Mouse (Mus musculus): ENCODE results near the gene Adam1a. TPM values are rescaled to one million over a fixed set of nuclear protein-coding genes. Genes with fewer than 3 reads are reported as not detected.
"Not testable (repeated sequence)": the region's sequence is repeated elsewhere in the genome, so short reads cannot be mapped to it uniquely, and the experiment has no call there.

Gene Adam1a
- polyA plus RNA-seq, 1 experiment, result 0.77 TPM

GRCm38 (mm10) chr5:121519758-121520157, 25.5 kb downstream of the Adam1a start:
- peaks cover 22% of the 10 kb centered on the region for H3K36me3 ChIP-seq (ENCODE audit: control insufficient read depth, insufficient read depth)
- not testable (repeated sequence) for H3K4me2 ChIP-seq (ENCODE audit: low read depth); H3K4me3 ChIP-seq; H3K27me3 ChIP-seq (ENCODE audit: control insufficient read depth, insufficient read depth, insufficient read length); H3K79me2 ChIP-seq (ENCODE audit: control insufficient read depth, insufficient read depth); H3ac ChIP-seq (ENCODE audit: control insufficient read depth, insufficient read length)
- TF ChIP-seq POLR2AphosphoS2 (IDR thresholded peaks at IDR 0.05; ENCODE audit: insufficient read length, low read depth), result peak; percentile 47

GRCm38 (mm10) chr5:121518983-121519382, 26.3 kb downstream of the Adam1a start:
- H3K4me2 ChIP-seq (ENCODE audit: low read depth), result no peak overlapping the region
- H3K79me2 ChIP-seq (ENCODE audit: control insufficient read depth, insufficient read depth), result no peaks in the 10 kb centered on the region
- TF ChIP-seq USF1 (IDR thresholded peaks at IDR 0.05; ENCODE audit: low read depth) (no peak), SRF (IDR thresholded peaks at IDR 0.05; ENCODE audit: control insufficient read depth, insufficient read length, low read depth) (no peak), REST (IDR thresholded peaks at IDR 0.05; ENCODE audit: insufficient read depth, insufficient read length) (no peak), TCF12 (IDR thresholded peaks at IDR 0.05; ENCODE audit: insufficient read depth, poor library complexity, severe bottlenecking) (no peak), E2F4 (IDR thresholded peaks at IDR 0.05; ENCODE audit: insufficient read depth) (no peak), CEBPB (IDR thresholded peaks at IDR 0.05; ENCODE audit: insufficient read depth, poor library complexity, severe bottlenecking) (no peak), TCF3 (IDR thresholded peaks at IDR 0.05; ENCODE audit: insufficient read length, low read depth) (no peak)
- H3ac ChIP-seq (ENCODE audit: control insufficient read depth, insufficient read length), result no peak overlapping the region
- H3K27me3 ChIP-seq (ENCODE audit: control insufficient read depth, insufficient read depth, insufficient read length), result no peaks in the 10 kb centered on the region
- no peak overlapping the region for H3K4me3 ChIP-seq
- H3K36me3 ChIP-seq (ENCODE audit: control insufficient read depth, insufficient read depth), result peaks cover 22% of the 10 kb centered on the region

GRCm38 (mm10) chr5:121510009-121510408, 35.3 kb downstream of the Adam1a start:
- Histone ChIP-seq H3K79me2 (ENCODE audit: control insufficient read depth, insufficient read depth) (no peaks in the 10 kb centered on the region), H3K4me3 (no peak overlapping the region), H3K36me3 (ENCODE audit: control insufficient read depth, insufficient read depth) (no peaks in the 10 kb centered on the region), H3K4me2 (ENCODE audit: low read depth) (no peak overlapping the region), H3ac (ENCODE audit: control insufficient read depth, insufficient read length) (no peak overlapping the region), H3K27me3 (ENCODE audit: control insufficient read depth, insufficient read depth, insufficient read length) (no peaks in the 10 kb centered on the region)
- TF ChIP-seq SRF (IDR thresholded peaks at IDR 0.05; ENCODE audit: control insufficient read depth, insufficient read length, low read depth) (no peak), MAX (IDR thresholded peaks at IDR 0.05; ENCODE audit: low read depth) (no peak), USF1 (IDR thresholded peaks at IDR 0.05; ENCODE audit: low read depth) (no peak)

GRCm38 (mm10) chr5:121506846-121507245, 38.4 kb downstream of the Adam1a start:
- Histone ChIP-seq H3ac (ENCODE audit: control insufficient read depth, insufficient read length) (no peak overlapping the region), H3K36me3 (ENCODE audit: control insufficient read depth, insufficient read depth) (no peaks in the 10 kb centered on the region), H3K79me2 (ENCODE audit: control insufficient read depth, insufficient read depth) (no peaks in the 10 kb centered on the region), H3K4me3 (no peak overlapping the region), H3K4me2 (ENCODE audit: low read depth) (no peak overlapping the region), H3K27me3 (ENCODE audit: control insufficient read depth, insufficient read depth, insufficient read length) (peaks cover 10% of the 10 kb centered on the region)
- no peak for TF ChIP-seq POLR2AphosphoS2 (IDR thresholded peaks at IDR 0.05; ENCODE audit: insufficient read length, low read depth)
- no peak for TF ChIP-seq E2F4 (IDR thresholded peaks at IDR 0.05; ENCODE audit: insufficient read depth)
- no peak for TF ChIP-seq MAX (IDR thresholded peaks at IDR 0.05; ENCODE audit: low read depth)
- no peak for TF ChIP-seq MYOG (IDR thresholded peaks at IDR 0.05; ENCODE audit: control insufficient read depth in 1 of 3, insufficient read depth in 1 of 3, insufficient read length in 2 of 3, low read depth in 2 of 3)
- TF ChIP-seq USF1 (IDR thresholded peaks at IDR 0.05; ENCODE audit: low read depth), result no peak
- no peak for TF ChIP-seq POLR2A (IDR thresholded peaks at IDR 0.05; ENCODE audit: insufficient read length, low read depth)
- no peak for TF ChIP-seq CEBPB (IDR thresholded peaks at IDR 0.05; ENCODE audit: insufficient read depth, poor library complexity, severe bottlenecking)
- TF ChIP-seq TCF12 (IDR thresholded peaks at IDR 0.05; ENCODE audit: insufficient read depth, poor library complexity, severe bottlenecking), result no peak
- no peak for TF ChIP-seq TCF3 (IDR thresholded peaks at IDR 0.05; ENCODE audit: insufficient read length, low read depth)
- no peak for TF ChIP-seq REST (IDR thresholded peaks at IDR 0.05; ENCODE audit: insufficient read depth, insufficient read length)
- no peak for TF ChIP-seq SRF (IDR thresholded peaks at IDR 0.05; ENCODE audit: control insufficient read depth, insufficient read length, low read depth)
- TF ChIP-seq MYOD1 (IDR thresholded peaks at IDR 0.05; ENCODE audit: control insufficient read depth in 1 of 3, insufficient read length in 2 of 3, low read depth in 2 of 3), result no peak

- H3K36me3 ChIP-seq (ENCODE audit: control insufficient read depth, insufficient read depth), result no peaks in the 10 kb centered on the region
- H3ac ChIP-seq (ENCODE audit: control insufficient read depth, insufficient read length), result no peak within 1 kb of the TSS
- no peak within 1 kb of the TSS for H3K4me3 ChIP-seq
- no peaks in the 10 kb centered on the region for H3K79me2 ChIP-seq (ENCODE audit: control insufficient read depth, insufficient read depth)
- no peak within 1 kb of the TSS for H3K4me2 ChIP-seq (ENCODE audit: low read depth)
- TF ChIP-seq REST (IDR thresholded peaks at IDR 0.05; ENCODE audit: insufficient read depth, insufficient read length) (no peak), TCF12 (IDR thresholded peaks at IDR 0.05; ENCODE audit: insufficient read depth, poor library complexity, severe bottlenecking) (no peak)
- H3K27me3 ChIP-seq (ENCODE audit: control insufficient read depth, insufficient read depth, insufficient read length), result peaks cover 23% of the 10 kb centered on the region
Observed at GRCm38 (mm10) chr5:121503231-121503630, 42.1 kb downstream of the Adam1a start, which contains the start of gene Adam1b. TSS of gene Adam1b (minus strand) at chr5:121503435.

GRCm38 (mm10) chr5:121501424-121501996, 43.8 kb downstream of the Adam1a start:
- not testable (repeated sequence) for H3K4me3 ChIP-seq; H3ac ChIP-seq (ENCODE audit: control insufficient read depth, insufficient read length); H3K4me2 ChIP-seq (ENCODE audit: low read depth); H3K79me2 ChIP-seq (ENCODE audit: control insufficient read depth, insufficient read depth); H3K36me3 ChIP-seq (ENCODE audit: control insufficient read depth, insufficient read depth)
- peaks cover 23% of the 10 kb centered on the region for H3K27me3 ChIP-seq (ENCODE audit: control insufficient read depth, insufficient read depth, insufficient read length)
